ENCODE assay signal across 11 mouse cellular contexts in the genomic region with DNA sequence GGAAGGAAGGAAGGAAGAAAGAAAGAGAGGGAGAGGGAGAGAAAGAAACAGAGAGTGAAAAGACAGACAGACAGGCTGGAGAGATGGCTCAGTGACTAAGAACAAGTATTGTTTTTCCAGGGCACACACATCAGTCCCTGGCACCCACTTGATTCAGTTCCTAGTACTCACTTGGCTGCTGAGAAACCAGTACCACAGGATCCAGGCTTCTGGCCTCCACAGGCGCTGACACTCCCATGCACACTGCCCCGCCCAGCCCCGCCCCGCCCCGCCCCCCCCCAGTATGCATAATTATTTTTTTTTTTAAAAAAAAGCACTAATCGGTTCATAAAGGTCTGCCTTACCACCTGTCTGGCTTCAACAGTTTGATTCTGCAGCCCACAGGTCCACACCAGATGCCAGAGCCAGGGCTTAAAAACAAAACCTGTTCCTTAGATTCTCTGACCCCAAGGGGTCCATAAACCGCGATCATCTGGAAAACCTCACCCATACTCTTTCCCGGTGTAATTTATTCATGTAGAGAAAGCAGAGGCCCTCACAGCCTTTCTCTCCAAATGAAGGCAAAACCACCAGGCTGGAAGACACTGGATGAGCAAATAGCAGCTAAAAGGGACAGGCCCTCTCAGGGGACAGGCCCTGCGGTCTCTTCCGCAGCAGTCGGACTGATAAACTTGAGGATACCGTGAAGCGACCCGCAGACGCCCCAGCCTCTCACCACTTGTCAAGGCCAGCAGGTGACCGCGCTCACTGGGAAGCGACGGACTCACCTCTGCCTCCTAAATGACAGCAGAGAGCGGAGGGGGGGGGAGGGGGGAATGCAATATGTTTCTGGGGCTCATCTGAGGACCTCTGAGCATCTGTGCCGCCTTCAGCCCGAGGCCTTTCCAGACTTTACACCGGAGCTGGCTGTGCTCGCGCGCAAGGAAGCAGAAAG. TPM values are rescaled to one million over a fixed set of nuclear protein-coding genes. Genes with fewer than 3 reads are reported as not detected.
DNase-seq lines count a peak whose midpoint lies in the region; ATAC-seq and TF ChIP-seq lines count a peak whose summit lies in the region.
"Had no signal": no experiment of that assay in that cellular context is flagged by ENCODE, and none has a peak within 500 bp of the region (broad histone marks: within the 10 kb centered on the region; RNA-seq: fewer than 3 reads in every experiment).

No protein-coding gene starts in this region.

- peaks cover 23% of the 10 kb centered on the region for H3K4me1 ChIP-seq in heart, embryonic 13.5 days
- peaks cover 13% of the 10 kb centered on the region for H3K4me1 ChIP-seq in hindbrain, embryonic 11.5 days (replicated peaks; ENCODE audit: control insufficient read depth, insufficient read depth, low read length)
- H3K4me1 ChIP-seq in liver, embryonic 14.5 days (replicated peaks; ENCODE audit: control insufficient read depth in 2 of 2, insufficient read depth in 2 of 2, low read length in 1 of 2), result peaks cover 9 to 13% of the 10 kb centered on the region in 2 experiments

- WGBS in heart, embryonic 13.5 days, result 7% methylated on average over 27 of the region's 27 CpGs
- WGBS in hindbrain, embryonic 11.5 days, result 6% methylated on average over 27 of the region's 27 CpGs
- WGBS in liver, embryonic 14.5 days (ENCODE audit: insufficient replicate concordance), result 9% methylated on average over 27 of the region's 27 CpGs

- no peak overlapping the region for H3K27ac ChIP-seq in heart, embryonic 13.5 days (replicated peaks)
- H3K27ac ChIP-seq in hindbrain, embryonic 11.5 days (ENCODE audit: low read depth, low read length), result no peak overlapping the region
- H3K27ac ChIP-seq in liver, embryonic 14.5 days, result no peak overlapping the region
- no peak overlapping the region for H3K27ac ChIP-seq in gastrocnemius, adult 2 months

- 0 out of 2 replicates have a peak overlapping the region, but pooled peaks have one; percentile 47 for H3K9ac ChIP-seq in heart, embryonic 13.5 days
- H3K9ac ChIP-seq in hindbrain, embryonic 11.5 days (ENCODE audit: low read depth, low read length), result no peak overlapping the region
- no peak overlapping the region for H3K9ac ChIP-seq in liver, embryonic 14.5 days (replicated peaks)

- peaks cover 38% of the 10 kb centered on the region for H3K27me3 ChIP-seq in heart, embryonic 13.5 days (replicated peaks)
- peaks cover 12% of the 10 kb centered on the region; the same call in 1 of the 2 replicates for H3K27me3 ChIP-seq in hindbrain, embryonic 11.5 days (ENCODE audit: control insufficient read depth, insufficient read depth, low read length)
- H3K27me3 ChIP-seq in liver, embryonic 14.5 days (ENCODE audit: control insufficient read depth, insufficient read depth, low read length), result peaks cover 7% of the 10 kb centered on the region

- no peaks in the 10 kb centered on the region for H3K9me3 ChIP-seq in heart, embryonic 13.5 days
- H3K9me3 ChIP-seq in hindbrain, embryonic 11.5 days (ENCODE audit: control insufficient read depth, low read length), result no peaks in the 10 kb centered on the region
- no peaks in the 10 kb centered on the region for H3K9me3 ChIP-seq in liver, embryonic 14.5 days (ENCODE audit: control insufficient read depth, low read length)
- H3K9me3 ChIP-seq: megakaryocyte, embryonic 14.5 days had no signal

- no peak for TF ChIP-seq CTCF in liver, embryonic 14.5 days (IDR thresholded peaks at IDR 0.05; ENCODE audit: low read depth)
- TF ChIP-seq CTCF in gastrocnemius, adult 2 months (IDR thresholded peaks at IDR 0.05), result no peak

- no peak for TF ChIP-seq EP300 in liver, embryonic 14.5 days (IDR thresholded peaks at IDR 0.05; ENCODE audit: low read depth)

- ATAC-seq in heart, embryonic 13.5 days (ENCODE audit: extremely low read depth, insufficient number of reproducible peaks, low FRiP score, low TSS enrichment), result no peak
- ATAC-seq in hindbrain, embryonic 11.5 days (ENCODE audit: low FRiP score), result no peak
- ATAC-seq in liver, embryonic 14.5 days (ENCODE audit: insufficient read depth), result no peak

- DNase-seq in heart, postnatal 4 days, result no peak
- DNase-seq in hindbrain, embryonic 11.5 days (ENCODE audit: low spot score), result peak; percentile 29
- no peak for DNase-seq in liver, embryonic 14.5 days (ENCODE audit: low read depth in 3 of 3, low spot score in 3 of 3)
- peak; percentile 54 for DNase-seq in retina, postnatal 1 day
- no peak for DNase-seq in spleen, adult 18-20 months
- no peak for DNase-seq in gastrocnemius, adult 2 months
- no peak for DNase-seq in adrenal gland, postnatal 14 days
- DNase-seq: kidney, postnatal 10 days had no signal

- H3K4me2 ChIP-seq in heart, embryonic 13.5 days, result peak overlapping the region; percentile 37
- no peak overlapping the region; the same call in 1 of the 2 replicates for H3K4me2 ChIP-seq in hindbrain, embryonic 11.5 days (replicated peaks; ENCODE audit: low read depth, low read length)
- peak overlapping the region; percentile 47 for H3K4me2 ChIP-seq in liver, embryonic 14.5 days (ENCODE audit: low read depth)

- no peak overlapping the region; the same call in 1 of the 2 replicates for H3K4me3 ChIP-seq in heart, embryonic 13.5 days
- no peak overlapping the region for H3K4me3 ChIP-seq in hindbrain, embryonic 11.5 days (ENCODE audit: low read depth, low read length)
- H3K4me3 ChIP-seq in liver, embryonic 14.5 days (ENCODE audit: insufficient read depth in 1 of 2, low read depth in 2 of 2, low read length in 2 of 2), result no peak overlapping the region
- H3K4me3 ChIP-seq in gastrocnemius, adult 2 months, result no peak overlapping the region
- H3K4me3 ChIP-seq: erythroblast, embryonic 14.5 days; megakaryocyte, embryonic 14.5 days had no signal

- intact Hi-C loops in gastrocnemius, adult 2 months (cut with DNase I), result loop anchor here (5.0 kb wide), 1 partner anchor 119 kb away; no protein-coding TSS in a partner anchor

- no peaks in the 10 kb centered on the region for H3K36me3 ChIP-seq in heart, embryonic 13.5 days
- H3K36me3 ChIP-seq in hindbrain, embryonic 11.5 days (ENCODE audit: control insufficient read depth, insufficient read depth, low read length), result no peaks in the 10 kb centered on the region
- no peaks in the 10 kb centered on the region for H3K36me3 ChIP-seq in liver, embryonic 14.5 days (replicated peaks; ENCODE audit: control insufficient read depth, insufficient read depth, low read depth)

RNA-seq across cellular contexts. Expression of gene Serhl, which starts 0.5 kb away (rescaled TPM):
- 61.0 and 62.8 TPM in 2 replicates for polyA plus RNA-seq in heart, embryonic 13.5 days (2015; fragmentation: Nextera tagmentation; extraction: Ambion mirVana)
- total RNA-seq in heart, postnatal 4 days (2021), result 10 to 100 TPM; 73.2 to 74.7 TPM
- polyA plus RNA-seq in hindbrain, embryonic 11.5 days (2014; fragmentation: Nextera tagmentation; extraction: Ambion mirVana), result 40.2 and 42.6 TPM in 2 replicates
- 6.9 and 12.4 TPM in 2 replicates for polyA plus RNA-seq in liver, embryonic 14.5 days (2012; rRNA removed)
- 14.8 and 17.2 TPM in 2 replicates for polyA plus RNA-seq in liver, embryonic 14.5 days (2014; fragmentation: Nextera tagmentation; extraction: Ambion mirVana)
- 10 to 100 TPM; 22.8 to 29.1 TPM for total RNA-seq in gastrocnemius, adult 2 months (2021)
- total RNA-seq in adrenal gland, postnatal 14 days (2021), result 53.8 and 63.2 TPM in 2 replicates

RNA-seq across cellular contexts. Expression of gene Rrp7a, which starts 33.8 kb away (rescaled TPM):
- 41.1 and 45.9 TPM in 2 replicates for polyA plus RNA-seq in heart, embryonic 13.5 days (2015; fragmentation: Nextera tagmentation; extraction: Ambion mirVana)
- 10 to 100 TPM; 54.6 to 56.3 TPM for total RNA-seq in heart, postnatal 4 days (2021)
- polyA plus RNA-seq in hindbrain, embryonic 11.5 days (2014; fragmentation: Nextera tagmentation; extraction: Ambion mirVana), result 54.6 and 63.4 TPM in 2 replicates
- 16.0 and 23.9 TPM in 2 replicates for polyA plus RNA-seq in liver, embryonic 14.5 days (2012; rRNA removed)
- polyA plus RNA-seq in liver, embryonic 14.5 days (2014; fragmentation: Nextera tagmentation; extraction: Ambion mirVana), result 21.2 and 22.3 TPM in 2 replicates
- total RNA-seq in gastrocnemius, adult 2 months (2021), result 10 to 100 TPM; 34.3 to 41.3 TPM
- 95.0 and 99.4 TPM in 2 replicates for total RNA-seq in adrenal gland, postnatal 14 days (2021)

RNA-seq across cellular contexts. Expression of gene Nfam1, which starts 55.7 kb away (rescaled TPM):
- polyA plus RNA-seq in heart, embryonic 13.5 days (2015; fragmentation: Nextera tagmentation; extraction: Ambion mirVana), result 2.0 and 2.1 TPM in 2 replicates
- total RNA-seq in heart, postnatal 4 days (2021), result 1 to 10 TPM in 1 of 2 experiments, under 1 TPM in 1; 0.98 to 1.4 TPM
- 2.1 and 2.3 TPM in 2 replicates for polyA plus RNA-seq in hindbrain, embryonic 11.5 days (2014; fragmentation: Nextera tagmentation; extraction: Ambion mirVana)
- polyA plus RNA-seq in liver, embryonic 14.5 days (2012; rRNA removed), result 3.6 TPM in 2 replicates
- polyA plus RNA-seq in liver, embryonic 14.5 days (2014; fragmentation: Nextera tagmentation; extraction: Ambion mirVana), result 5.0 and 5.9 TPM in 2 replicates
- total RNA-seq in gastrocnemius, adult 2 months (2021), result under 1 TPM; 0.41 to 0.98 TPM
- total RNA-seq in adrenal gland, postnatal 14 days (2021), result 2.6 and 5.9 TPM in 2 replicates

Comparison
In these comparisons a context has a peak if more than half of its experiments do, and no peak if none do; other contexts are left out.
1. DNase-seq: peak in hindbrain, embryonic 11.5 days (single experiment) and retina, postnatal 1 day (single experiment); none in heart, postnatal 4 days (single experiment), liver, embryonic 14.5 days (0 of 3), spleen, adult 18-20 months (0 of 2), gastrocnemius, adult 2 months (single experiment) and adrenal gland, postnatal 14 days (single experiment).